Mouse (Mus musculus): ENCODE measurements at regions not wholly inside any gene's neighbourhood (a gene's known extent, or its start where the extent isn't known, plus 50 kb on each side); places are given as distances from the start of the nearest gene placed in this dataset.

- H3K4me3 ChIP-seq, result no peak overlapping the region
- H3ac ChIP-seq (ENCODE audit: control insufficient read depth, insufficient read length), result no peak overlapping the region
- H3K4me2 ChIP-seq (ENCODE audit: low read depth), result peak overlapping the region; percentile 16
- no peaks in the 10 kb centered on the region for H3K79me2 ChIP-seq (ENCODE audit: control insufficient read depth, insufficient read depth)
- no peaks in the 10 kb centered on the region for H3K36me3 ChIP-seq (ENCODE audit: control insufficient read depth, insufficient read depth)
- no peaks in the 10 kb centered on the region for H3K27me3 ChIP-seq (ENCODE audit: control insufficient read depth, insufficient read depth, insufficient read length)
- TF ChIP-seq REST (IDR thresholded peaks at IDR 0.05; ENCODE audit: insufficient read depth, insufficient read length) (no peak), USF1 (IDR thresholded peaks at IDR 0.05; ENCODE audit: low read depth) (no peak), POLR2A (IDR thresholded peaks at IDR 0.05; ENCODE audit: insufficient read length, low read depth) (no peak), MYOG (IDR thresholded peaks at IDR 0.05; ENCODE audit: control insufficient read depth in 1 of 3, insufficient read depth in 1 of 3, insufficient read length in 2 of 3, low read depth in 2 of 3) (no peak), MYOD1 (IDR thresholded peaks at IDR 0.05; ENCODE audit: control insufficient read depth in 1 of 3, insufficient read length in 2 of 3, low read depth in 2 of 3) (no peak)
These were observed 282.2 kb downstream of the Pik3r1 start for GRCm38 (mm10) chr13:101485823-101486222.

- Histone ChIP-seq H3K4me3 (no peak overlapping the region), H3K79me2 (ENCODE audit: control insufficient read depth, insufficient read depth) (no peaks in the 10 kb centered on the region)
- TF ChIP-seq TCF12 (IDR thresholded peaks at IDR 0.05; ENCODE audit: insufficient read depth, poor library complexity, severe bottlenecking), result no peak
- TF ChIP-seq SRF (IDR thresholded peaks at IDR 0.05; ENCODE audit: control insufficient read depth, insufficient read length, low read depth), result no peak
- TF ChIP-seq CEBPB (IDR thresholded peaks at IDR 0.05; ENCODE audit: insufficient read depth, poor library complexity, severe bottlenecking), result no peak
- TF ChIP-seq POLR2A (IDR thresholded peaks at IDR 0.05; ENCODE audit: insufficient read length, low read depth), result no peak
- no peak for TF ChIP-seq MAX (IDR thresholded peaks at IDR 0.05; ENCODE audit: low read depth)
- TF ChIP-seq MYOD1 (IDR thresholded peaks at IDR 0.05; ENCODE audit: control insufficient read depth in 1 of 3, insufficient read length in 2 of 3, low read depth in 2 of 3), result no peak
- no peak for TF ChIP-seq E2F4 (IDR thresholded peaks at IDR 0.05; ENCODE audit: insufficient read depth)
- no peak for TF ChIP-seq MYOG (IDR thresholded peaks at IDR 0.05; ENCODE audit: control insufficient read depth in 1 of 3, insufficient read depth in 1 of 3, insufficient read length in 2 of 3, low read depth in 2 of 3)
These were observed 284.2 kb downstream of the Pik3r1 start for GRCm38 (mm10) chr13:101483816-101484215.

DNA sequence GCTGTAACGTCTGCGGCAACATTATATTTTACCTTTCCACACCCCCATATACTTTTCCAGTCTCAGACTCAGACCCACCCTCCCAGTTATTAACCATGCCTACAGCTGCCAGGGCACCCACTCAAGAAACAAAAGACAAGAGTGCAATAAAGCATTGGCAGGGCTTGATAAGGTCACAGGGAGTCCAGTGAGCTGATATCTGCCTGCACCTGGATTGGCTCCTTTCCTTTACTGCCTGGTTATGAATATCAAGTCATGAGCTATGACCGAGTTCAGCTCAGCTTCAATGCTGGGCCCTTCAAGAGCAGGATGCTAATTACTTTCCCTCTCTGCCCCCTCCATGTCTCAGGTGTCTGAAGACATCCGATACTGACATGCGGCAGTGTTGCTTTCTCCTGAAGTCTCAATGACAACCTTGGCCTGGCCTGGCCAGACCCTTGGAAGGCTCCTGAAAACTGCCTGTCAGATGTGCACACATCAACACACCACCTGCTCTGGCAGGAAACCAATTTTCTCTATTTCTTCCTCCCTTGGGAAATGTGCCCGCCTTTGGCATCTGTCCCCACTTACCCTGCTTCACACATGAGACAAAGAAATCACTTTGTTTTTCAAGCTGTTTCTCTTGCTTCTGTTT, 286.3 kb downstream of the Pik3r1 start:
- no peaks in the 10 kb centered on the region for H3K79me2 ChIP-seq (ENCODE audit: control insufficient read depth, insufficient read depth)
- H3K4me3 ChIP-seq, result no peak overlapping the region
- no peak for TF ChIP-seq TCF12 (IDR thresholded peaks at IDR 0.05; ENCODE audit: insufficient read depth, poor library complexity, severe bottlenecking)
- TF ChIP-seq REST (IDR thresholded peaks at IDR 0.05; ENCODE audit: insufficient read depth, insufficient read length), result no peak
- TF ChIP-seq MAX (IDR thresholded peaks at IDR 0.05; ENCODE audit: low read depth), result no peak
- no peaks in the 10 kb centered on the region for H3K27me3 ChIP-seq (ENCODE audit: control insufficient read depth, insufficient read depth, insufficient read length)
- H3ac ChIP-seq (ENCODE audit: control insufficient read depth, insufficient read length), result no peak overlapping the region
- no peaks in the 10 kb centered on the region for H3K36me3 ChIP-seq (ENCODE audit: control insufficient read depth, insufficient read depth)
- H3K4me2 ChIP-seq (ENCODE audit: low read depth), result no peak overlapping the region

More at GRCm38 (mm10) chr13:101483816-101484215, 284.2 kb downstream of the Pik3r1 start:
- H3ac ChIP-seq (ENCODE audit: control insufficient read depth, insufficient read length), result no peak overlapping the region
- H3K36me3 ChIP-seq (ENCODE audit: control insufficient read depth, insufficient read depth), result no peaks in the 10 kb centered on the region
- H3K27me3 ChIP-seq (ENCODE audit: control insufficient read depth, insufficient read depth, insufficient read length), result no peaks in the 10 kb centered on the region
- no peak overlapping the region for H3K4me2 ChIP-seq (ENCODE audit: low read depth)

DNA sequence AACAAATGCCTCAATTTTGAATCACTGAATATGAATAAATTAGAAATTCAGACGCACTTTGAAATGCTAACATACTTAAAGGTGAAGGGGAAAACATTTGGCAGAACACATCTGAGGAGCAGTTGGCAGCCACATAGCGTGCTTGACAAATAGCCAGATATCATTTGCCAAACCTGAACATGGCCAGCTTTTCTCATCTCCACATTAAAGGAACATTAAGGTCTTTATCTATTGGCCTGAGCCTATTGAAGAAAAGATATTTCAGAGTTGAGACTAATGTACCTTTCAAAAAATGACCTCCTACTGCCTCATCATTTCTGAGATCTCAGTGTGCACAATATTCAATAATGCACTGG, 288.7 kb downstream of the Pik3r1 start:
- no peaks in the 10 kb centered on the region for H3K36me3 ChIP-seq (ENCODE audit: control insufficient read depth, insufficient read depth)
- TF ChIP-seq MYOD1 (IDR thresholded peaks at IDR 0.05; ENCODE audit: control insufficient read depth in 1 of 3, insufficient read length in 2 of 3, low read depth in 2 of 3) (no peak), SRF (IDR thresholded peaks at IDR 0.05; ENCODE audit: control insufficient read depth, insufficient read length, low read depth) (no peak), TCF3 (IDR thresholded peaks at IDR 0.05; ENCODE audit: insufficient read length, low read depth) (no peak), TCF12 (IDR thresholded peaks at IDR 0.05; ENCODE audit: insufficient read depth, poor library complexity, severe bottlenecking) (no peak), E2F4 (IDR thresholded peaks at IDR 0.05; ENCODE audit: insufficient read depth) (no peak), POLR2A (IDR thresholded peaks at IDR 0.05; ENCODE audit: insufficient read length, low read depth) (no peak), MAX (IDR thresholded peaks at IDR 0.05; ENCODE audit: low read depth) (no peak), POLR2AphosphoS2 (IDR thresholded peaks at IDR 0.05; ENCODE audit: insufficient read length, low read depth) (no peak)
- no peak overlapping the region for H3ac ChIP-seq (ENCODE audit: control insufficient read depth, insufficient read length)
- H3K27me3 ChIP-seq (ENCODE audit: control insufficient read depth, insufficient read depth, insufficient read length), result no peaks in the 10 kb centered on the region
- no peak overlapping the region for H3K4me3 ChIP-seq
- H3K79me2 ChIP-seq (ENCODE audit: control insufficient read depth, insufficient read depth), result no peaks in the 10 kb centered on the region
- H3K4me2 ChIP-seq (ENCODE audit: low read depth), result no peak overlapping the region

DNA sequence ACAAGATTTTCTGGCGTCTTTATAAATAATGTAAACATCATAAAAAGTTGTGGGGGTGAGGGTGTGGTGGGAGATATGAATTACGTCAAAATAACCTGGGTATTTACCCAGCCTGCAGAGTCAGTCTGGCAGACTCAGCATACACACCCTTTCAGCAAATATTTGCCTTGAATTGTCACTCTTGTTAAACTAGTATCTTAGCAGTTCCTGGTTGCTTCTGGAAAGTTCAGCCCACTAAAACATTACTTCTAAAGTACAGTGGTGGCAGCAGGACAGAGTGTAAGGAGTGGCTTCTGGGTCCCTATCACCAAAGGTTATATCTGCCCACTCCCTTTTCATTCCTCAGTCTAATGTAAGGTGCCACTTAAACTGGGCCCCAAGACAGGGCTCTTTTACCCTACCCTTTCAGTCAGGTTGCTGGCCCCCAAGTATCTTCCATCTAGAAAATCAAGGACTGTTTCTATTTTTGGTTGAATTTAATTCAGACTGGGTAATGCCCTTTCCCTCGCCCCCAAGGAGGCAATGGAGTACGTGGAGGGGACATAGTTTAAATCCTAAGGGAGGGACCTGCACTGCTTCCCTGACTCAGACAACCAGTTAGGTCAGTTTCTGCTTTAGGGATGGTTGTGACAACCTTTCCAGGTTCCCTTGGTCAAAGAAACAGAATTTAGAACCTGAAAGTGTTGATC, 289.3 kb downstream of the Pik3r1 start:
- Histone ChIP-seq H3K27me3 (ENCODE audit: control insufficient read depth, insufficient read depth, insufficient read length) (no peaks in the 10 kb centered on the region), H3ac (ENCODE audit: control insufficient read depth, insufficient read length) (no peak overlapping the region), H3K4me2 (ENCODE audit: low read depth) (no peak overlapping the region), H3K36me3 (ENCODE audit: control insufficient read depth, insufficient read depth) (no peaks in the 10 kb centered on the region), H3K4me3 (no peak overlapping the region), H3K79me2 (ENCODE audit: control insufficient read depth, insufficient read depth) (no peaks in the 10 kb centered on the region)
- no peak for TF ChIP-seq CEBPB (IDR thresholded peaks at IDR 0.05; ENCODE audit: insufficient read depth, poor library complexity, severe bottlenecking)
- TF ChIP-seq MYOD1 (IDR thresholded peaks at IDR 0.05; ENCODE audit: control insufficient read depth in 1 of 3, insufficient read length in 2 of 3, low read depth in 2 of 3), result no peak
